In genomic region chr6:43914741-43915140, GRCm38 (mm10) we compare ENCODE assay signal across 27 mouse cellular contexts.
"Had no signal": no experiment of that assay in that cellular context is flagged by ENCODE, and none has a peak within 500 bp of the region (broad histone marks: within the 10 kb centered on the region; RNA-seq: fewer than 3 reads in every experiment).

No protein-coding gene starts in this region.

- ATAC-seq: forebrain, embryonic 13.5 days; forebrain, embryonic 14.5 days; forebrain, embryonic 15.5 days; forebrain, embryonic 16.5 days; forebrain, postnatal 0 days had no signal

- DNase-seq: cerebellum, adult 9-10 months; cerebellum, adult 9-11 months; cerebellum, postnatal 10 days; cerebellum, postnatal 14 days; cerebellum, postnatal 25 days; cerebellum, postnatal 36 days; embryo, embryonic 11 days; forebrain, postnatal 0 days; gastrocnemius, adult 2 months; gastrocnemius, postnatal 10 days; gastrocnemius, postnatal 14 days; gastrocnemius, postnatal 25 days; gastrocnemius, postnatal 36 days; heart, adult 11 months; heart, adult 18-20 months; heart, adult 2 months had no signal

- H3K36me3 ChIP-seq: embryonic facial prominence, embryonic 10.5 days; embryonic facial prominence, embryonic 12.5 days; embryonic facial prominence, embryonic 13.5 days; embryonic facial prominence, embryonic 15.5 days; forebrain, embryonic 10.5 days; forebrain, embryonic 12.5 days; forebrain, embryonic 15.5 days had no signal

- H3K4me3 ChIP-seq: embryonic facial prominence, embryonic 10.5 days; embryonic facial prominence, embryonic 12.5 days; embryonic facial prominence, embryonic 13.5 days; embryonic facial prominence, embryonic 15.5 days; erythroblast, embryonic 14.5 days; forebrain, embryonic 10.5 days; forebrain, embryonic 12.5 days; forebrain, embryonic 13.5 days; forebrain, embryonic 15.5 days; gastrocnemius, adult 2 months; heart, adult 2 months had no signal

- H3K9me3 ChIP-seq: embryonic facial prominence, embryonic 10.5 days; embryonic facial prominence, embryonic 12.5 days; embryonic facial prominence, embryonic 13.5 days; embryonic facial prominence, embryonic 15.5 days; forebrain, embryonic 10.5 days; forebrain, embryonic 12.5 days; forebrain, embryonic 13.5 days; forebrain, embryonic 15.5 days had no signal

- H3K9ac ChIP-seq: embryonic facial prominence, embryonic 12.5 days; embryonic facial prominence, embryonic 13.5 days; embryonic facial prominence, embryonic 15.5 days; forebrain, embryonic 12.5 days; forebrain, embryonic 13.5 days; forebrain, embryonic 15.5 days; forebrain, postnatal 0 days had no signal

- H3K27me3 ChIP-seq: embryonic facial prominence, embryonic 12.5 days; embryonic facial prominence, embryonic 13.5 days; embryonic facial prominence, embryonic 15.5 days; forebrain, embryonic 12.5 days; forebrain, embryonic 13.5 days; forebrain, embryonic 15.5 days had no signal

- H3K27ac ChIP-seq: embryonic facial prominence, embryonic 10.5 days; embryonic facial prominence, embryonic 12.5 days; embryonic facial prominence, embryonic 13.5 days; embryonic facial prominence, embryonic 15.5 days; forebrain, embryonic 10.5 days; forebrain, embryonic 12.5 days; forebrain, embryonic 13.5 days; forebrain, embryonic 15.5 days; gastrocnemius, adult 2 months; heart, adult 2 months had no signal

- H3K4me1 ChIP-seq: embryonic facial prominence, embryonic 10.5 days; embryonic facial prominence, embryonic 12.5 days; embryonic facial prominence, embryonic 13.5 days; embryonic facial prominence, embryonic 15.5 days; forebrain, embryonic 10.5 days; forebrain, embryonic 12.5 days; forebrain, embryonic 13.5 days; forebrain, embryonic 15.5 days had no signal

- H3K4me2 ChIP-seq: embryonic facial prominence, embryonic 12.5 days; embryonic facial prominence, embryonic 13.5 days; embryonic facial prominence, embryonic 15.5 days; forebrain, embryonic 12.5 days; forebrain, embryonic 13.5 days; forebrain, embryonic 15.5 days had no signal
